Mouse (Mus musculus) midbrain, embryonic 16.5 days (tissue): ENCODE measurements around the gene Ceacam1. TPM values are rescaled to one million over a fixed set of nuclear protein-coding genes. Genes with fewer than 3 reads are reported as not detected.
A peak's percentile ranks its signal among the peaks of the same experiment; 100 is the strongest.
"Not testable (repeated sequence)": the region's sequence is repeated elsewhere in the genome, so short reads cannot be mapped to it uniquely, and the experiment has no call there.

ENCODE experiments used
- ATAC-seq: fragments of 200-750 bp; cut with Nextera tagmentation; 2 replicates; pipeline ENCODE4 v1.8.0; 2017; ENCODE audit warnings: moderate TSS enrichment
- H3K27ac ChIP-seq: fragments of 300-500 bp; sonication (generic); 2 replicates; pipeline ENCODE4 v1.5.1; 2014; ENCODE audit warnings: mild to moderate bottlenecking, low read length, mixed read lengths
- H3K27me3 ChIP-seq: fragments of 300-500 bp; sonication (generic); 2 replicates; pipeline ENCODE4 v1.6.1; 2014; ENCODE audit warnings: low read depth, low read length, mixed read lengths; ENCODE audit not compliant: control insufficient read depth, insufficient read depth
- H3K36me3 ChIP-seq: fragments of 300-500 bp; sonication (generic); 2 replicates; pipeline ENCODE4 v1.6.1; 2014; ENCODE audit warnings: mild to moderate bottlenecking, low read length, moderate library complexity, mixed read lengths; ENCODE audit not compliant: control insufficient read depth, insufficient read depth
- H3K4me1 ChIP-seq: fragments of 300-500 bp; sonication (generic); 2 replicates; pipeline ENCODE4 v1.6.1; 2014; ENCODE audit warnings: mild to moderate bottlenecking, low read length, mixed read lengths; ENCODE audit not compliant: control insufficient read depth, insufficient read depth
- H3K4me2 ChIP-seq: fragments of 300-500 bp; sonication (generic); 2 replicates; pipeline ENCODE4 v1.6.1; 2014; ENCODE audit warnings: mild to moderate bottlenecking, low read length, mixed read lengths
- H3K4me3 ChIP-seq: fragments of 300-500 bp; sonication (generic); 2 replicates; pipeline ENCODE4 v1.5.1; 2014; ENCODE audit warnings: low read depth, mild to moderate bottlenecking, low read length, moderate library complexity, mixed read lengths
- H3K9ac ChIP-seq: fragments of 300-500 bp; sonication (generic); 2 replicates; pipeline ENCODE4 v1.6.1; 2014; ENCODE audit warnings: low read depth, low read length, mixed read lengths
- H3K9me3 ChIP-seq: fragments of 300-500 bp; sonication (generic); replicated peaks from 2 replicates; pipeline ENCODE4 v1.6.1; 2014; ENCODE audit warnings: mild to moderate bottlenecking, low read length, mixed read lengths; ENCODE audit not compliant: control insufficient read depth, poor library complexity, severe bottlenecking
- WGBS: fragments of 180-500 bp; shearing (Covaris S2); extraction: QIAGEN DNeasy Blood & Tissue Kit; methylation state at CpG from one replicate; pipeline ENCODE4 v1.1.7; 2014; 5-methylcytosine and 5-hydroxymethylcytosine counted together
- polyA plus RNA-seq: library from polyadenylated mRNA; unstranded; fragments of >200 nt; fragmentation: Nextera tagmentation; extraction: Ambion mirVana; gene quantifications from 2 replicates; pipeline ENCODE4 v1.2.1, GENCODE M21; 2015

Ceacam1 gene
- polyA plus RNA-seq, result 0.42 and 0.87 TPM in 2 replicates

GRCm38 (mm10) chr7:25477091-25477751 is at the start of gene Ceacam1:
Ceacam1 (minus strand) TSS chr7:25477603.
- not testable (repeated sequence) for H3K4me1 ChIP-seq, ATAC-seq, H3K27ac ChIP-seq, H3K27me3 ChIP-seq, H3K36me3 ChIP-seq, H3K4me2 ChIP-seq, H3K9ac ChIP-seq, H3K9me3 ChIP-seq, H3K4me3 ChIP-seq
- 43% methylated on average over 5 of the region's 5 CpGs for WGBS

GRCm38 (mm10) chr7:25516070-25516777 is 38.8 kb upstream of the Ceacam1 start:
- not testable (repeated sequence) for H3K4me3 ChIP-seq, H3K9me3 ChIP-seq, H3K27ac ChIP-seq, H3K36me3 ChIP-seq, H3K9ac ChIP-seq, H3K27me3 ChIP-seq, H3K4me2 ChIP-seq, H3K4me1 ChIP-seq
- 0 out of 2 replicates have a peak, but pooled peaks have one; percentile 60 for ATAC-seq
- WGBS, result 66% methylated on average over 2 of the region's 5 CpGs

GRCm38 (mm10) chr7:25515667-25516066 is 38.3 kb upstream of the Ceacam1 start:
- whole genome bisulfite sequencing, result 36% methylated on average over 1 of the region's 1 CpGs
- not testable (repeated sequence) for H3K27me3 ChIP-seq, H3K9ac ChIP-seq, H3K4me2 ChIP-seq, H3K36me3 ChIP-seq, H3K4me1 ChIP-seq, H3K4me3 ChIP-seq, H3K9me3 ChIP-seq, H3K27ac ChIP-seq
- ATAC-seq, result peak; percentile 70

- H3K27ac ChIP-seq, result no peak overlapping the region
- H3K36me3 ChIP-seq, result no peaks in the 10 kb centered on the region
- no peaks in the 10 kb centered on the region for H3K4me1 ChIP-seq
- no peaks in the 10 kb centered on the region for H3K9me3 ChIP-seq
- no peak overlapping the region for H3K9ac ChIP-seq
- whole genome bisulfite sequencing, result 67% methylated on average over 3 of the region's 3 CpGs
- H3K27me3 ChIP-seq, result no peaks in the 10 kb centered on the region
- ATAC-seq, result no peak
- no peak overlapping the region for H3K4me2 ChIP-seq
- H3K4me3 ChIP-seq, result no peak overlapping the region
Observed at GRCm38 (mm10) chr7:25509925-25510324, 32.5 kb upstream of the Ceacam1 start.

- Histone ChIP-seq H3K4me1 (no peaks in the 10 kb centered on the region), H3K9ac (no peak overlapping the region), H3K36me3 (no peaks in the 10 kb centered on the region), H3K4me3 (no peak overlapping the region), H3K4me2 (no peak overlapping the region), H3K27ac (no peak overlapping the region), H3K9me3 (no peaks in the 10 kb centered on the region), H3K27me3 (no peaks in the 10 kb centered on the region)
- ATAC-seq, result no peak
- 94% methylated on average over 1 of the region's 1 CpGs for WGBS
Observed at GRCm38 (mm10) chr7:25494649-25495048, 17.2 kb upstream of the Ceacam1 start.

- not testable (repeated sequence) for H3K9ac ChIP-seq, H3K4me1 ChIP-seq, H3K36me3 ChIP-seq, H3K4me2 ChIP-seq, ATAC-seq, H3K4me3 ChIP-seq, H3K27ac ChIP-seq, H3K27me3 ChIP-seq, H3K9me3 ChIP-seq
- WGBS, result no CpG with 5 or more reads among the region's 1 CpGs
Observed at GRCm38 (mm10) chr7:25490698-25491097, 13.3 kb upstream of the Ceacam1 start.

- not testable (repeated sequence) for H3K9me3 ChIP-seq, H3K4me2 ChIP-seq, H3K36me3 ChIP-seq, H3K9ac ChIP-seq, H3K27ac ChIP-seq, H3K4me1 ChIP-seq, H3K4me3 ChIP-seq, ATAC-seq, H3K27me3 ChIP-seq
- 89% methylated on average over 3 of the region's 3 CpGs for WGBS
Observed at GRCm38 (mm10) chr7:25489382-25489781, 12.0 kb upstream of the Ceacam1 start.

GRCm38 (mm10) chr7:25486186-25486585 is 8.8 kb upstream of the Ceacam1 start:
- ATAC-seq, result no peak
- H3K9ac ChIP-seq, result no peak overlapping the region

GRCm38 (mm10) chr7:25485061-25485460 is 7.7 kb upstream of the Ceacam1 start:
- no peak overlapping the region for H3K27ac ChIP-seq
- no peak for ATAC-seq
- no peaks in the 10 kb centered on the region for H3K27me3 ChIP-seq
- WGBS, result 63% methylated on average over 5 of the region's 5 CpGs
- H3K4me1 ChIP-seq, result no peaks in the 10 kb centered on the region
- H3K4me2 ChIP-seq, result no peak overlapping the region
- no peak overlapping the region for H3K4me3 ChIP-seq
- no peaks in the 10 kb centered on the region for H3K9me3 ChIP-seq
- H3K36me3 ChIP-seq, result no peaks in the 10 kb centered on the region
- H3K9ac ChIP-seq, result no peak overlapping the region

More at GRCm38 (mm10) chr7:25486186-25486585, 8.8 kb upstream of the Ceacam1 start:
- no peaks in the 10 kb centered on the region for H3K36me3 ChIP-seq
- no peak overlapping the region for H3K27ac ChIP-seq
- H3K9me3 ChIP-seq, result no peaks in the 10 kb centered on the region
- H3K27me3 ChIP-seq, result no peaks in the 10 kb centered on the region
- WGBS, result 30% methylated on average over 1 of the region's 1 CpGs
- H3K4me3 ChIP-seq, result no peak overlapping the region
- H3K4me2 ChIP-seq, result no peak overlapping the region
- no peaks in the 10 kb centered on the region for H3K4me1 ChIP-seq
